Mouse (Mus musculus) fibroblast of lung, adult 2 months (primary cell): Measurements from ENCODE around the gene Vps26b.
A peak's percentile ranks its signal among the peaks of the same experiment; 100 is the strongest.

Source experiments
- DNase-seq: peaks from one replicate; pipeline ENCODE4 v3.0.0-alpha.2; 2011; ENCODE audit warnings: low read depth

Gene Vps26b

GRCm38 (mm10) chr9:27029828-27030762, at the start of gene Vps26b, which contains the start of gene Ncapd3:
Gene Vps26b, minus strand, starts transcription at chr9:27030065.
Gene Ncapd3, plus strand, starts transcription at chr9:27030175.
- peak; percentile 93 for DNase-seq

- no peak for DNase-seq
These were observed 45.9 kb upstream of the Vps26b start for GRCm38 (mm10) chr9:27075812-27076211.

GRCm38 (mm10) chr9:27074677-27075076, 44.8 kb upstream of the Vps26b start:
- no peak for DNase-seq

- no peak for DNase-seq
These were observed 41.0 kb upstream of the Vps26b start for GRCm38 (mm10) chr9:27070895-27071294.

GRCm38 (mm10) chr9:27058341-27058740, 28.5 kb upstream of the Vps26b start:
- DNase-seq, result no peak

- DNase-seq, result no peak
These were observed 19.6 kb upstream of the Vps26b start for GRCm38 (mm10) chr9:27049492-27049891.

GRCm38 (mm10) chr9:27043892-27044291, 14.0 kb upstream of the Vps26b start:
- no peak for DNase-seq

- no peak for DNase-seq
These were observed 867 bp upstream of the Vps26b start for GRCm38 (mm10) chr9:27030763-27031100.

GRCm38 (mm10) chr9:27029022-27029827, 640 bp downstream of the Vps26b start:
- no peak for DNase-seq

GRCm38 (mm10) chr9:27026708-27027107, 3.2 kb downstream of the Vps26b start:
- DNase-seq, result no peak

GRCm38 (mm10) chr9:27023681-27024080, 6.2 kb downstream of the Vps26b start:
- no peak for DNase-seq

GRCm38 (mm10) chr9:27018961-27019360, 10.9 kb downstream of the Vps26b start:
- no peak for DNase-seq

- no peak for DNase-seq
These were observed 18.3 kb downstream of the Vps26b start for GRCm38 (mm10) chr9:27011572-27011971.

- no peak for DNase-seq
These were observed 20.6 kb downstream of the Vps26b start for GRCm38 (mm10) chr9:27009231-27009630.

GRCm38 (mm10) chr9:27006866-27007265, 23.0 kb downstream of the Vps26b start:
- no peak for DNase-seq

GRCm38 (mm10) chr9:27005933-27006332, 23.9 kb downstream of the Vps26b start:
- DNase-seq, result no peak

- no peak for DNase-seq
These were observed 24.6 kb downstream of the Vps26b start for GRCm38 (mm10) chr9:27005231-27005630.

- DNase-seq, result peak; percentile 95
These were observed 30.1 kb downstream of the Vps26b start, which contains the start of the genes Acad8 and Thyn1 for GRCm38 (mm10) chr9:26999461-27000395. Gene Acad8, minus strand, starts transcription at chr9:26999566. Gene Thyn1, plus strand, starts transcription at chr9:26999710.

- no peak for DNase-seq
These were observed 31.0 kb downstream of the Vps26b start for GRCm38 (mm10) chr9:26998669-26999460.

- no peak for DNase-seq
These were observed 32.4 kb downstream of the Vps26b start for GRCm38 (mm10) chr9:26997501-26997900.

GRCm38 (mm10) chr9:26997062-26997461, 32.8 kb downstream of the Vps26b start:
- no peak for DNase-seq
